Mouse (Mus musculus): ENCODE measurements around the gene Tnr. TPM values are rescaled to one million over a fixed set of nuclear protein-coding genes. Genes with fewer than 3 reads are reported as not detected.

Tnr gene
- polyA plus RNA-seq, 1 experiment: not detected

DNA sequence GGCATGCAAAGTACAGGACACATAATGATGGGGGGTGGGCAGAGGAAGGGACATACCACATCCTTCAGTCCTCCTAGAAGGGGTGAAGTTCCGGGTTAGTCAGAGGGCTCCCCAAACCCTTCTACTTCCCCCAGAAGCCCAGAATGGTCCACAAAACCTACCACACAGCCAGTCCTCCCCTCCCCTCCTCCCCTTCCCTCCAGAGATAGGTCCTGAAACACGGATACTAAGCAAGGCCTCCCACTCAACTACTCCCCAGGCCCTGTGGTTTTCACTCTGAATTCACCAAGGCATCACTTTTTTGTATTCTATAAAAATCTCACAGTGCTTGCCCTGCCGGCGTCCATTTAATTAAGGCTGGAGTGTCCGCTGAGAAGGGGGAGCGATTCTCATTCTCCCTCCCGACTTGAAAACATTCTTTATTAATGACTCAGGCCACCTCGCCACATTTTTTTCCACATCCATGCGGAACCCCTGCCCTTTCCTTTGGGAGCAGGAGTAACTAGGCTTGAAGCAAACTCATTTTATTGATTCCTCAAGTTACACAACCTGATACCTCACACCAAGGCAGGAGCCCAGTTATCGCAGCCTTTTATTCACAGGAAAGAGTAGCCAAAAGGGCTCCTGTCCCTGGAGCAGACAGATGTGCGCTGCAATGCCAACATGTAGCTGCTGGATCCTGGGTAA, 134.4 kb downstream of the Tnr start:
- no peak overlapping the region for H3K4me3 ChIP-seq (ENCODE audit: insufficient read depth, low read length)
- no peaks in the 10 kb centered on the region for H3K4me1 ChIP-seq (ENCODE audit: control insufficient read depth, insufficient read depth, low read length)
- no peak for TF ChIP-seq CTCF (IDR thresholded peaks at IDR 0.05; ENCODE audit: low read depth, low read length)
- no peak for TF ChIP-seq POLR2A (IDR thresholded peaks at IDR 0.05; ENCODE audit: borderline replicate concordance, low read depth, low read length)
- no peak overlapping the region for H3K27ac ChIP-seq (ENCODE audit: insufficient read depth, low read depth, low read length)

DNA sequence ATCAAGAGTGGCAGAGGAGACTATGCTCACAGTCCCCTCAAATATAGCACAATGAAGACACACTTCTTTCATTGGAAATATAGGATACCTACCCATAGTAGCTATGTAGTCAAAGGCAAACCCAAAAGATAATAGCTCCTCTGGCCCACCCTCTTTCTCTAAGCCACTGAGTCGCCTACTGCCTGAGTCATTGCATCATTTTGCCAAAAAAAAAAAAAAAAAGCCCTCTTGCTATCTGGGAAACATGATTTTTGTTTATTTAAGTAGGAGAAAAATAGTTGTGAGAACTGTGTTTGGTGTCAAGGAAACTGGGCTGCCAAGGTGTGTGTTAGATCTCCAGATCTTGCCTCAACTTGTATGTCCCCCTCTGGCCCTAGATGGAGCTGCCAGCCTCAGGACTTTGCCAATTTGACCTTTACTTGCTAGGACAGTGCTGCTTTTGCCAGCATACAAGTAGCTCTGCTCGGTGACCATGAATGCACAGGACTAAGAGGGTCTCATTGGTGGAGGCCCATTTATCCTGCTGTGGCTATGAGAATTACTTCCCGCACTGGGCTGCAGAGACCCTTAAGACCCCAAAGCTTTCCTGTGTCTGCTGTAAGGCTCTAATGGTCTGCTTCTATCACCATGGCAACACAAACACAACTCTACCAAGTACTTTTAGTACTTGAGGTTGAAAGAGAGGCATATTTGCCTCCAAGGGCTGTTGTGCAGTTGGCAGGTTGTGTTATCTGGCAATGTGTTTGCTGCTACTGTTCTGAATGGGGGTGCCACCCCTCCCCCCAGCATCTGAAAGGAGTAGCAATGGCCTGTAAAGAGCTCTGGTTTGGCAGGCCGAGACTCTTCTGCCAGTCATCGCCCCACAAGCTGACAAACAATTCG, 137.3 kb downstream of the Tnr start:
- no peak for TF ChIP-seq CTCF (IDR thresholded peaks at IDR 0.05; ENCODE audit: low read depth, low read length)
- no peak for TF ChIP-seq POLR2A (IDR thresholded peaks at IDR 0.05; ENCODE audit: borderline replicate concordance, low read depth, low read length)

DNA sequence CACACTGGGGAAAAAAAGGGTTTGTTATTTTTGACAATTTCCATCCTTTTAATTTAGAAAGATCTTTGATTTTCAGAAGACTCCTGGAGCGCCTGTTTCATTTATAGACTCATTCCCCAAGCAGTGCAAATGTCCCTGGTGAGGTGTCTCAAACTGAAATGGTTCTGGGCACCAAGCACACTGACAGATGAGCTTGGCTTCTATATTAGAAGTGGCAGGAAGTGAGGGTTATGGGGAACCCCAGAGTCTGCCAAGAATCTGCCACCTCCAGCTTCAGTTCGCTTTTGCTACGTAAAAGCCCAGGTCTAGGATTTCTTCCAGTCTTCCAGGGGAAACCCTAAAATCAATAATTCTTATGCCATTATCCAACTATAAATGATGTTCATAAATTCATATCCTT, 140.9 kb downstream of the Tnr start:
- TF ChIP-seq POLR2A (IDR thresholded peaks at IDR 0.05; ENCODE audit: borderline replicate concordance, low read depth, low read length) (no peak), CTCF (IDR thresholded peaks at IDR 0.05; ENCODE audit: low read depth, low read length) (no peak)
- Histone ChIP-seq H3K4me3 (ENCODE audit: insufficient read depth, low read length) (no peak overlapping the region), H3K4me1 (ENCODE audit: control insufficient read depth, insufficient read depth, low read length) (no peaks in the 10 kb centered on the region), H3K27ac (ENCODE audit: insufficient read depth, low read depth, low read length) (no peak overlapping the region)

More for the DNA sequence above, 137.3 kb downstream of the Tnr start:
- H3K4me3 ChIP-seq (ENCODE audit: insufficient read depth, low read length): no peak overlapping the region
- no peak overlapping the region for H3K27ac ChIP-seq (ENCODE audit: insufficient read depth, low read depth, low read length)
- H3K4me1 ChIP-seq (ENCODE audit: control insufficient read depth, insufficient read depth, low read length): no peaks in the 10 kb centered on the region

DNA sequence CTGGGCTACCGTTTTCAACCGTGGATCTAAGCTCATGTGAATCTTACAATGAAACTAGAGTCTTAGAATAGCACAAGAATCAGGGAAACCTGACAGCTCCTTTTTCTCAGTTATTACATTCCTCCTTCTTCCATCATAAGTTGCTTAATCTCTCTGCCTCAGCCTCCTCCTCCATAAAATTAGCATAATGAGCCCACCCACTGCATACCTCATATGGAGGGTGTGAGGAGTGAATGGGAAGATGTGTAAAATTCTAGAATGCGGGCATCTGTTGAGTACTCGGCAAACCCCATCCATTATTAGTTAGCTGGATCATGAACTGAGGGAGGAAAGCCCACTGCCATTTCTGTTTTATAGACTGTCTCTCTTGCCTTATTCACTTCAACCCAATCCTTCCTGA, 141.4 kb downstream of the Tnr start:
- H3K4me3 ChIP-seq (ENCODE audit: insufficient read depth, low read length): no peak overlapping the region
- no peak for TF ChIP-seq POLR2A (IDR thresholded peaks at IDR 0.05; ENCODE audit: borderline replicate concordance, low read depth, low read length)
- no peak for TF ChIP-seq CTCF (IDR thresholded peaks at IDR 0.05; ENCODE audit: low read depth, low read length)
- no peaks in the 10 kb centered on the region for H3K4me1 ChIP-seq (ENCODE audit: control insufficient read depth, insufficient read depth, low read length)
- H3K27ac ChIP-seq (ENCODE audit: insufficient read depth, low read depth, low read length): no peak overlapping the region

GRCm38 (mm10) chr1:159670629-159671150, 147.1 kb downstream of the Tnr start:
- TF ChIP-seq POLR2A (IDR thresholded peaks at IDR 0.05; ENCODE audit: borderline replicate concordance, low read depth, low read length) (no peak), CTCF (IDR thresholded peaks at IDR 0.05; ENCODE audit: low read depth, low read length) (no peak)

GRCm38 (mm10) chr1:159671181-159671580, 147.6 kb downstream of the Tnr start:
- Histone ChIP-seq H3K27ac (ENCODE audit: insufficient read depth, low read depth, low read length) (no peak overlapping the region), H3K4me3 (ENCODE audit: insufficient read depth, low read length) (no peak overlapping the region), H3K4me1 (ENCODE audit: control insufficient read depth, insufficient read depth, low read length) (no peaks in the 10 kb centered on the region)
- no peak for TF ChIP-seq POLR2A (IDR thresholded peaks at IDR 0.05; ENCODE audit: borderline replicate concordance, low read depth, low read length)
- no peak for TF ChIP-seq CTCF (IDR thresholded peaks at IDR 0.05; ENCODE audit: low read depth, low read length)

More at GRCm38 (mm10) chr1:159670629-159671150, 147.1 kb downstream of the Tnr start:
- H3K27ac ChIP-seq (ENCODE audit: insufficient read depth, low read depth, low read length): no peak overlapping the region
- no peak overlapping the region for H3K4me3 ChIP-seq (ENCODE audit: insufficient read depth, low read length)
- H3K4me1 ChIP-seq (ENCODE audit: control insufficient read depth, insufficient read depth, low read length): no peaks in the 10 kb centered on the region

DNA sequence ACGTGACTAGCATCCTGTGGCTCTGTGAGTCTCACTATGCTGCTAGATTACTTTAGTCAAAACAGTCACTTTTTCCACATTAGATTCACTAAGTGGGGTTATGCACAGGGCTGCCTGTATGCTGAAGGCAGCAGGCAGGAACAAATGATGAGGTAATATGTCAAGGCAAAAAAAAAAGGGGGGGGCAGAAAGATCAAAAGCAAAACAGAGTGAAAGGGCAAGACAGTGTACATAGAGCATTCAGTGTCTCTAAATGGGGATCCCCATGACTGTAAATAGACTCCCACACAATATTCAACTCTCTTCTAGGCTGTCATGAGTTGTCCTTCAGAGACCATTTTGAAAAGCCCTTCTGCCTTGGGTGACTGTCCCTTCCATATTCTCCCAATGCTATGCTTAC, 150.7 kb downstream of the Tnr start:
- Histone ChIP-seq H3K27ac (ENCODE audit: insufficient read depth, low read depth, low read length) (no peak overlapping the region), H3K4me1 (ENCODE audit: control insufficient read depth, insufficient read depth, low read length) (no peaks in the 10 kb centered on the region), H3K4me3 (ENCODE audit: insufficient read depth, low read length) (no peak overlapping the region)
- no peak for TF ChIP-seq CTCF (IDR thresholded peaks at IDR 0.05; ENCODE audit: low read depth, low read length)
- no peak for TF ChIP-seq POLR2A (IDR thresholded peaks at IDR 0.05; ENCODE audit: borderline replicate concordance, low read depth, low read length)

GRCm38 (mm10) chr1:159675472-159675871, 151.9 kb downstream of the Tnr start:
- H3K4me3 ChIP-seq (ENCODE audit: insufficient read depth, low read length): no peak overlapping the region
- TF ChIP-seq CTCF (IDR thresholded peaks at IDR 0.05; ENCODE audit: low read depth, low read length) (no peak), POLR2A (IDR thresholded peaks at IDR 0.05; ENCODE audit: borderline replicate concordance, low read depth, low read length) (no peak)

GRCm38 (mm10) chr1:159678221-159678935, 154.8 kb downstream of the Tnr start:
- Histone ChIP-seq H3K4me3 (ENCODE audit: insufficient read depth, low read length) (no peak overlapping the region), H3K27ac (ENCODE audit: insufficient read depth, low read depth, low read length) (no peak overlapping the region), H3K4me1 (ENCODE audit: control insufficient read depth, insufficient read depth, low read length) (no peaks in the 10 kb centered on the region)
- TF ChIP-seq POLR2A (IDR thresholded peaks at IDR 0.05; ENCODE audit: borderline replicate concordance, low read depth, low read length) (no peak), CTCF (IDR thresholded peaks at IDR 0.05; ENCODE audit: low read depth, low read length) (no peak)

More at GRCm38 (mm10) chr1:159675472-159675871, 151.9 kb downstream of the Tnr start:
- no peak overlapping the region for H3K27ac ChIP-seq (ENCODE audit: insufficient read depth, low read depth, low read length)
- H3K4me1 ChIP-seq (ENCODE audit: control insufficient read depth, insufficient read depth, low read length): no peaks in the 10 kb centered on the region

Measured in bone marrow macrophage, adult 2 months (primary cell).